Mouse (Mus musculus) heart, embryonic 11.5 days (tissue): Measurements from ENCODE around the gene Rnf128. TPM values are rescaled to one million over a fixed set of nuclear protein-coding genes. Genes with fewer than 3 reads are reported as not detected.
"Not testable (repeated sequence)": the region's sequence is repeated elsewhere in the genome, so short reads cannot be mapped to it uniquely, and the experiment has no call there.

Experiments
- ATAC-seq: fragments of 200-750 bp; cut with Nextera tagmentation; replicated peaks from 2 replicates; pipeline ENCODE4 v1.8.0; 2017; ENCODE audit warnings: moderate library complexity; ENCODE audit not compliant: insufficient number of reproducible peaks, low FRiP score, low TSS enrichment
- H3K27ac ChIP-seq: fragments of 300-500 bp; sonication (generic); 2 replicates; pipeline ENCODE4 v1.5.1; 2014; ENCODE audit warnings: mild to moderate bottlenecking, low read depth, low read length
- H3K27me3 ChIP-seq: fragments of 300-500 bp; sonication (generic); 2 replicates; pipeline ENCODE4 v1.6.1; 2014; ENCODE audit warnings: mild to moderate bottlenecking, low read length, mixed read lengths; ENCODE audit not compliant: control insufficient read depth, insufficient read depth
- H3K36me3 ChIP-seq: fragments of 300-500 bp; sonication (generic); 2 replicates; pipeline ENCODE4 v1.6.1; 2014; ENCODE audit warnings: mild to moderate bottlenecking, low read length, moderate library complexity, mixed read lengths; ENCODE audit not compliant: control insufficient read depth, insufficient read depth
- H3K4me1 ChIP-seq: fragments of 300-500 bp; sonication (generic); 2 replicates; pipeline ENCODE4 v1.6.1; 2014; ENCODE audit warnings: low read length; ENCODE audit not compliant: control insufficient read depth, insufficient read depth
- H3K4me2 ChIP-seq: fragments of 300-500 bp; sonication (generic); 2 replicates; pipeline ENCODE4 v1.6.1; 2014; ENCODE audit warnings: mild to moderate bottlenecking, moderate library complexity
- H3K4me3 ChIP-seq: fragments of 300-500 bp; sonication (generic); 2 replicates; pipeline ENCODE4 v1.5.1; 2014; ENCODE audit warnings: low read depth, low read length
- H3K9ac ChIP-seq: fragments of 300-500 bp; sonication (generic); 2 replicates; pipeline ENCODE4 v1.6.1; 2014; ENCODE audit warnings: mild to moderate bottlenecking, low read depth, low read length, moderate library complexity
- H3K9me3 ChIP-seq: fragments of 300-500 bp; sonication (generic); replicated peaks from 2 replicates; pipeline ENCODE4 v1.6.1; 2016; ENCODE audit warnings: low read length; ENCODE audit not compliant: control insufficient read depth
- WGBS: fragments of 180-500 bp; shearing (Covaris S2); extraction: QIAGEN DNeasy Blood & Tissue Kit; methylation state at CpG from one replicate; pipeline ENCODE4 v1.1.7; 2014; ENCODE audit not compliant: insufficient replicate concordance; 5-methylcytosine and 5-hydroxymethylcytosine counted together
- polyA plus RNA-seq: library from polyadenylated mRNA; unstranded; fragments of >200 nt; fragmentation: Nextera tagmentation; extraction: Ambion mirVana; gene quantifications from 2 replicates; pipeline ENCODE4 v1.2.1, GENCODE M21; 2014

The Rnf128 gene
- polyA plus RNA-seq, 1 experiment from 2014 or later = 27.6 TPM

GRCm38 (mm10) chrX:139586676-139587075, 23.6 kb downstream of the Rnf128 start:
- H3K4me2 ChIP-seq, ATAC-seq, H3K9ac ChIP-seq, H3K4me1 ChIP-seq, H3K36me3 ChIP-seq, H3K27me3 ChIP-seq, H3K9me3 ChIP-seq, H3K4me3 ChIP-seq, H3K27ac ChIP-seq: not testable (repeated sequence)
- WGBS = 46% methylated on average over 2 of the region's 2 CpGs

GRCm38 (mm10) chrX:139596404-139596803, 33.3 kb downstream of the Rnf128 start:
- no peak overlapping the region for H3K4me3 ChIP-seq
- H3K9ac ChIP-seq = no peak overlapping the region
- H3K4me1 ChIP-seq = no peaks in the 10 kb centered on the region
- no peaks in the 10 kb centered on the region for H3K36me3 ChIP-seq
- no peaks in the 10 kb centered on the region for H3K27me3 ChIP-seq
- WGBS = 81% methylated on average over 6 of the region's 6 CpGs
- ATAC-seq = no peak
- H3K4me2 ChIP-seq = no peak overlapping the region
- no peaks in the 10 kb centered on the region for H3K9me3 ChIP-seq
- no peak overlapping the region for H3K27ac ChIP-seq

- no peaks in the 10 kb centered on the region for H3K36me3 ChIP-seq
- peak overlapping the region; percentile 66 for H3K4me2 ChIP-seq
- peak overlapping the region; percentile 72 for H3K9ac ChIP-seq
- 8% methylated on average over 44 of the region's 44 CpGs for WGBS
- H3K4me3 ChIP-seq = peak overlapping the region; percentile 69
- ATAC-seq = peak; percentile 94
- no peak overlapping the region for H3K27ac ChIP-seq
- H3K27me3 ChIP-seq = peaks cover 8% of the 10 kb centered on the region; the same call in 1 of the 2 replicates
- H3K4me1 ChIP-seq = no peaks in the 10 kb centered on the region
- H3K9me3 ChIP-seq = no peaks in the 10 kb centered on the region
Measured at GRCm38 (mm10) chrX:139610033-139610764, 47.1 kb downstream of the Rnf128 start.

- Histone ChIP-seq H3K27ac (no peak overlapping the region), H3K4me2 (peak overlapping the region; percentile 66), H3K4me3 (peak overlapping the region; percentile 69), H3K9me3 (no peaks in the 10 kb centered on the region), H3K36me3 (no peaks in the 10 kb centered on the region), H3K4me1 (no peaks in the 10 kb centered on the region), H3K9ac (peak overlapping the region; percentile 72), H3K27me3 (peaks cover 8% of the 10 kb centered on the region; the same call in 1 of the 2 replicates)
- WGBS = 11% methylated on average over 54 of the region's 54 CpGs
- peak; percentile 58 for ATAC-seq
Measured at GRCm38 (mm10) chrX:139610765-139611300, 47.7 kb downstream of the Rnf128 start.

GRCm38 (mm10) chrX:139614761-139615160, 51.6 kb downstream of the Rnf128 start:
- ATAC-seq = no peak
- Histone ChIP-seq H3K9me3 (no peaks in the 10 kb centered on the region), H3K36me3 (no peaks in the 10 kb centered on the region), H3K27ac (no peak overlapping the region), H3K4me3 (no peak overlapping the region), H3K4me1 (no peaks in the 10 kb centered on the region), H3K27me3 (peaks cover 8% of the 10 kb centered on the region; the same call in 1 of the 2 replicates), H3K9ac (no peak overlapping the region), H3K4me2 (no peak overlapping the region)
- WGBS = 75% methylated on average over 2 of the region's 2 CpGs

GRCm38 (mm10) chrX:139622071-139622470, 59.0 kb downstream of the Rnf128 start:
- Histone ChIP-seq H3K9ac (no peak overlapping the region), H3K4me3 (no peak overlapping the region), H3K9me3 (no peaks in the 10 kb centered on the region), H3K27me3 (no peaks in the 10 kb centered on the region), H3K27ac (no peak overlapping the region), H3K4me1 (no peaks in the 10 kb centered on the region), H3K36me3 (no peaks in the 10 kb centered on the region), H3K4me2 (no peak overlapping the region)
- no peak for ATAC-seq
- 72% methylated on average over 3 of the region's 4 CpGs for WGBS

GRCm38 (mm10) chrX:139634758-139635157, 71.6 kb downstream of the Rnf128 start:
- Histone ChIP-seq H3K9ac (no peak overlapping the region), H3K4me2 (no peak overlapping the region)
- ATAC-seq = no peak

GRCm38 (mm10) chrX:139639744-139640143, 76.6 kb downstream of the Rnf128 start:
- H3K27ac ChIP-seq = no peak overlapping the region
- H3K9me3 ChIP-seq = no peaks in the 10 kb centered on the region
- H3K4me1 ChIP-seq = no peaks in the 10 kb centered on the region
- 35% methylated on average over 2 of the region's 2 CpGs for WGBS
- H3K4me3 ChIP-seq = no peak overlapping the region
- no peaks in the 10 kb centered on the region for H3K27me3 ChIP-seq
- H3K9ac ChIP-seq = no peak overlapping the region
- no peak for ATAC-seq
- H3K36me3 ChIP-seq = no peaks in the 10 kb centered on the region
- no peak overlapping the region for H3K4me2 ChIP-seq

More at GRCm38 (mm10) chrX:139634758-139635157, 71.6 kb downstream of the Rnf128 start:
- Histone ChIP-seq H3K27me3 (no peaks in the 10 kb centered on the region), H3K36me3 (no peaks in the 10 kb centered on the region), H3K4me3 (no peak overlapping the region), H3K9me3 (no peaks in the 10 kb centered on the region), H3K27ac (no peak overlapping the region), H3K4me1 (no peaks in the 10 kb centered on the region)
- WGBS = 66% methylated on average over 4 of the region's 4 CpGs

- H3K36me3 ChIP-seq = no peaks in the 10 kb centered on the region
- ATAC-seq = no peak
- H3K9ac ChIP-seq = no peak overlapping the region
- no peaks in the 10 kb centered on the region for H3K27me3 ChIP-seq
- H3K27ac ChIP-seq = no peak overlapping the region
- no peaks in the 10 kb centered on the region for H3K9me3 ChIP-seq
- no peaks in the 10 kb centered on the region for H3K4me1 ChIP-seq
- H3K4me3 ChIP-seq = no peak overlapping the region
- H3K4me2 ChIP-seq = no peak overlapping the region
Measured at GRCm38 (mm10) chrX:139640418-139640817, 77.3 kb downstream of the Rnf128 start.
